Mouse (Mus musculus) ovary, postnatal 14 days (tissue): Measurements from ENCODE around the gene Ing5.
A peak's percentile ranks its signal among the peaks of the same experiment; 100 is the strongest.
"Not testable (repeated sequence)": the region's sequence is repeated elsewhere in the genome, so short reads cannot be mapped to it uniquely, and the experiment has no call there.

Experiments used
- DNase-seq: peaks from one replicate; pipeline ENCODE4 v3.0.0; 2022; ENCODE audit warnings: low spot score

The Ing5 gene

DNA sequence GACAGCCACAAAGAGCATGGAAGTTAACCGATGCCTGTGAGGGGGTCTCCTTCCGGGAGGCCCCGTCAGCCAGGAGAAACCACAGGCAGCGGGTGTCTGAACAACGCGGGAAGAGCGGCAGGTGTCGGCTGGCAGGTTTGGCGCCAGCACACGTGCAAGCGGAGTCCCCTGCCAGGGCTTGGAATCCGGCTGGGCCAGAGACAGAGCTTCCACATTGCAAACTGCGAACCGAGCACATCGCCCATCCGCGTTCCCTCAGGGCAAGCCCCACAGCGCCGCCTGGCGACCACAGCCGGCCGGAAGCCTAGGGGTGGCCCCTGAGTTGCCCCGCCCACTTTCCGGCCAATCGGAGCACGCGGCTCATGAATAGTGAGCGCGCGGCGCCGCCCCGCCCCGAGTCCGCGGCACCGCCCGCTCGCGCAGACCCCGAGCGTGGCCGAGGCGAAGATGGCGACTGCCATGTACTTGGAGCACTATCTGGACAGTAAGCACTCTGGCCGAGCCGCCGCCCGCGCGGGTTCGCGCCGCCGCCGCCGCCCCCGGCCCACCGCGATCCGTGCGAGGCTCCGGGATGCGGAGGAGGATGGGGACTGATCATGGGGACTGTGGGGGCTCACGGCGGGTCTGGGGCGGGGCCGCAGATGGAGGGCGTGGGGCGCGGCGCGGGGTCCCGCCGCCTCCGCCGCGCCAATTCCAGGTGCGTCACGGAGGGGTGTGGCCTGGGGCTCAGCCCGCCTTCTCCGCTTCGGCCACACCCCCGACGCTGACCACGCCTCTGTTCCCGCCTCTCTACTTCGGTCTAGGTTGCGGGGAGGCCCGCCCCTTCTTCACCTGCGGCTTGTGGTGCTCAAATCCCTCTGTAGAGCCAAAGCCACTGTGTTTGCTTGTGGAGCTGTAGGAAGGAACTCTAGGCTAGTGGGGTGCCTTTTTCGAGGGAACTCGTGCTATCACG lies at the start of gene Ing5:
TSS of gene Ing5 (plus strand) at position 410 of the 952 bp plus-strand sequence.
- DNase-seq, result peak; percentile 100

GRCm38 (mm10) chr1:93754573-93755290 lies 49.0 kb upstream of the Ing5 start, which contains the start of gene Thap4:
Thap4 (minus strand) TSS chr1:93754864.
- DNase-seq, result peak; percentile 91

DNA sequence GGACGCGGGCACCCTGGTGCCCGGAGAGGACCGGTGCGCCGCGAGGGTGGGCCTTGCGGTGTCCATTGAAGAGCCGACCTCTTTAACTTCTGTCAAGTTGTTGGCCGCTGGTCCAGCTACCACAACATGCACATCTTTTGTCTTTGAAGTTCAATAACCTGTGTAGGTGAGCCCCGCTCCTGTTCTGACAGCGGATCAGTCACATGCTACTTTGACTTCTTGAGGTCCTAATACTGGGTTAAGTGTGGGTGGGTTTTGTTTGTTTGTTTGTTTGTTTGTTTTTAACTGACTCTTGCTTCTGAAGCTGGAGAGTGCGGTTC lies 48.5 kb upstream of the Ing5 start:
- no peak for DNase-seq

DNA sequence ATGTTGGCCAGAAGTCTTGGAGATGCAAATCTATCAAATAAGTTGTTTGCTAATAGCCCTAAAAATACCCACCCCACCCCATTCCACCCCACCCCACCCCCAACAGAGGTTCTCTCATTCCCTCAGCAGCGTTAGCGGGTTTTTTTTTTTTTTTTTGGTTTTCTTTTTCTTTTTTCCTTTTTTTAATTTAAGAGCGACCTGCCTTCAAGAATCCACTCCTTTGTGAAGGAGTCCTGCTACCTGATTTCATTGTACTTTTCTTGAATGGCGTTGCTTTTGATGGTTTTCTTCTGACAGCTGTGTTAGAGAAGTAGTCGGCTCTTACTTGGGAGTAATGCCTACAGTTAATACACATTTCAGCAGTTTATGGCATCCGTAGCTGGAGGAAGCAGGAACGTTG lies 48.1 kb upstream of the Ing5 start:
- DNase-seq, result no peak

GRCm38 (mm10) chr1:93756154-93756553 lies 47.6 kb upstream of the Ing5 start:
- no peak for DNase-seq

DNA sequence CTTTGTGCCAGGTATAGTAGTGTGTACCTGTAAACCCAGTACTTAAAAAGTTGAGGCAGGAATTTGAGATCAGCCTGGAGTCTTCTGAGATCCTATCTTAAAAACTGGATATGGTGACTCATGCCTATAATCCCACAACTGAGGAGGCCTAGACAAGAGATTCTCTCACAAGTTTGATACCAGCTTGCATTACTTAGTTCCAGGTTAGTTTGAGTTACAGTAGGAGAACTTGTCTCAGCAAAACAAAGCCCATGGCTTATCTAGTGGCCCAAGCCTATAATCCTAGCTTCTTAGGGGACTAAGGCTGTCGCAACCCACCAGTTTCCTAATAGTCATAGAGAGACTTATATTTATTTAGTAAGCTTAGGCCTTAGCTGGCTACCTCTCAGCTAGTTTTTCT lies 43.7 kb upstream of the Ing5 start:
- no peak for DNase-seq

DNA sequence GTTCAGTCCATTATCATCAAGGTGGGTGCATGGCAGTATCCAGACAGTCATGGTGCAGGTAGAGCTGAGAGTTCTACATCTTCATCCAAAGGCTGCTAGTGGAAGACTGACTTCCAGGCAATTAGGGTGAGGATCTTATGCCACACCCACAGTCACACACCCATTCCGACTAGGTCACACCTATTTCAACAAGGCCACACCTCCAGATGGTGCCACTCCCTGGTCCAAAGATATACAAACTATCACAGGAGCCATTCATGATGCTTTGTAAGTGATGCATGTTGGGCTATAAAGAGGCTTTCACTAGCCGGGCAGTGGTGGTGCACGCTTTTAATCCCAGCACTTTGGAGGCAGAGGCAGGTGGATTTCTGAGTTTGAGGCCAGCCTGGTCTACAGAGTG lies 40.2 kb upstream of the Ing5 start:
- DNase-seq, result not testable (repeated sequence)

GRCm38 (mm10) chr1:93764871-93765591 lies 38.7 kb upstream of the Ing5 start:
- DNase-seq, result no peak

- DNase-seq, result no peak
These were observed 36.2 kb upstream of the Ing5 start for GRCm38 (mm10) chr1:93767600-93767999.

DNA sequence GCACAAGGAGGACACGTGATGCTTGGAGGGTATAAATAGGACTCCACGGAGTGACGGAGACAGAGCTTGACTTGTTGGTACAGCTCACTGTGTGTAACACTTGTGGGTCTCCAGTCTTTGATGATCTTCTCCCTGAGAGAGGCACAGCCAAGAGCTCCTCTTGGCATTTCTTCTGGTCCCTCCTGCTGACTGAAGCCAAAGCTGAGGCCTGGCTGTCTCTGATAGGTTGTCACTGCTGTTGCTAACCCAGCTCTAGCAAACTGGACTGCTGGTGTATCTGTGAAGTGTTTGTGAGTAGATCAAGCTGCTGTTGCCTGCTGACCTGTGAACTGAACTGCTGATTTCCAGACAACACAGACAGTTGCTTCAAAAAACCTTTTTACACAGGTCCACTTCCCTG lies 33.9 kb upstream of the Ing5 start:
- no peak for DNase-seq

GRCm38 (mm10) chr1:93776686-93777085 lies 27.1 kb upstream of the Ing5 start:
- DNase-seq, result no peak

DNA sequence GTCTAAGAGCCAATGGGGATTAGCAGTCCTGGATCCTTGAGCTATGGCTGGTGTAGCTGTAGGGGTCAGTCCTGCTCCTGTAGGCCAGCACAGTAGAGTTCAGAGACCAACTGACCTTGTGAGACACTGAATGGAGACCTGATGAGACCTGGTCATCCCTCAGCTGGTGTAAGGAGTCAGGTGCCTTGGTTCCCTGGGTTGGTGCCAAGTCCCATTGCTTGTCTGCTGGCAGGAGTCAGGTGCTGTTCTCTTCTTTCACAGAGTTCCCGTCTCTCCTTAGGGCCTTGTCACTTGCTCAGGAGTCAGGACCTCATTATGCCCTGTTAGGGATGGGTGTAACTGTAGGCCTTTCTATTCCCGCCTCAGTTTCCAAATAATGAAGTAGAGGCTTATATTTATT lies 16.9 kb upstream of the Ing5 start:
- no peak for DNase-seq

DNA sequence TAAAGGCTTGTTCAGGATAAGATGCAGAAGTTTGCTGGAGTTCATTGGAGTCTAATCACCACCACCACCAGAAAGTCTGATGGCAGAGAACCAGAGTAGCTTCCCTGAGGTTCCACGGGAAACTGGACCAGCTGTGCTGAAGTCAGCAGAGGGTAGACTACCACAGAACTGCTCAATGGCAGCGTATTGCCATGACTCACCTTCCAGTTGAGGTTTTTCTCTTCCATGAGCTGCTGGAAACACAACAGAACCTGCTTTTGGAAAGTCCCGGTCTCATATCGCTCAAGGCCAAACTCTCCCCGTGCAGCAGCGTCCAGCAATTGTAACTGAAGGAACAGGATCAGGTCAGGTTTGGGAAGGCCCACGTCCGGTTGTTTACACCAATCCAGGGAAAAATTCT lies 9.2 kb upstream of the Ing5 start:
- no peak for DNase-seq

GRCm38 (mm10) chr1:93795886-93796285 lies 7.9 kb upstream of the Ing5 start:
- DNase-seq, result no peak

DNA sequence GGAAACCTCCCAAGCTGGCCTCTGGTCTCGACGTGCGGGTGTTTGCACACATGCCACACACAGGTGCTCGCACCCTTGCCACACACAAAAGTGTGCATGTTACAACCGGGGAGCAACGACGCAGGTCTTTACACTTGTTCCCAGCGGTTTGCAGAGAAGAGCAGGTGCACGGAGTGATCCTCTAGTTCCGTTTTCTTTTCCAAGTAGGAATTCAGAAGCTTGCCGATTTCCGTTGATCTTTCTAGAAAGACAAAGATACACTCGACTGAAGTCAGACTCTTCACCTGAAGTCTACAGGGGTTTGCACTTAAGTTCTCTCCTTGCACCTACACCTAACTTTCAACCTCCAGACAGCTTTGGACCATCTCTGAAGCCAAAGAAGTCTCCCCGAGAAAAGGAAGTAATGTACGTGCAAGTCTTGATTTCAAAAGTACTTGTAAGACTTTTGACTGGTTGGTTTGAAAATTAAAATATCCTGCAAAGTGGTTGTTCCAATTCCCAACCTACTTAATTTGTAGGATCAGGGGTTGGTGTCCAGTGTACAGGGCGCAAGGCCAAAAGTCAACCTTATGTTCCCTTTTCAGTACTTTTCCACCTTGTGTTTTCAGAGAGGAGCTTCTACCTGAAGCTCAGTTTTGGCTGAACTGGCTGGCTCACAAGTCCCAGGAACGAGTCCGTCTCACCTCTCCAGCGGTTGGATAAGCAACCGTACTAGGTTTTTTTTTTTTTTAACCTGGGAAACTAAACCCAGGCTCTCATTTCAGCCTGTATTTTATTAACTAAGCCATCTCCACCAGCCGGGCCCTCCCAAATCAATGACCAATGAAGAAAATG lies 2.9 kb upstream of the Ing5 start:
- DNase-seq, result no peak

- peak; percentile 84 for DNase-seq
These were observed 2.0 kb upstream of the Ing5 start, which contains the start of gene Dtymk for GRCm38 (mm10) chr1:93801741-93802238. Dtymk (minus strand) TSS chr1:93801934.

- DNase-seq, result no peak
These were observed 994 bp upstream of the Ing5 start for GRCm38 (mm10) chr1:93802771-93803170.

- no peak for DNase-seq
These were observed 1.1 kb downstream of the Ing5 start for GRCm38 (mm10) chr1:93804818-93805217.

DNA sequence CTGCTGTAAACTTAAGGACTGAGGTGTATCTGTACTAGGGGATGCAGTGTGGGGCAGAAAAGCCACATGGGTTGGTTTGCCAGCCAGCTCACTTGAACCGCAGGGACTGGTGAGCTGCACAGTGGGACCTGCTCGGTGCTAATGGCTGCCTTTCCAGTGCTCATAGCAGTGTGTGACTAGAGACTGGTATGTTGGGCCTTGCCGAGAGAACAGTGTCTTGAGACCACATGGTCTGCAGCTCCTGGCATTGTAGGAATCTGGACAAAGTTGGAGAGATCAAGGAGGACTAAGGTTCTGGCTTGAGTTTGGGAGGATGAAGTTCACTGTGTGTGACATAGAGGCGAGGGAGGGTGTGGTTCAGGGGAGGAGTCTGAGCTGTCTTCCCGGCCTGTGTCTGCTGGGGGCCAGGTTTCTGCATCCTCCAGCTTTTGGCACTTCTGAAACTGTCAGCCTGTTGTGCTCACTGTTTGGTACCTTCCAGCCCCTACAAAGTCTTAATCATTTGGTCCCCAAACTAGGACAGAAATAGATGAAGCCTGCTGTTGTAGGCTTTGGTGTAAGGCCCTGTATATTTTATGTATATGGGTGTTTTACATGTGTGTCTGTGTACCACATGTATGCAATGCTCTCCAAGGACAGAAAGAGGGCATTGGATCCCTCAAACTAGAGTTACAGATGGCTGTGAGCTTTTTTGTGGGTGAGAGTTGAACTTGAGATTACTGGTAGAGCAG lies 1.6 kb downstream of the Ing5 start:
- no peak for DNase-seq

GRCm38 (mm10) chr1:93808871-93809270 lies 5.1 kb downstream of the Ing5 start:
- DNase-seq, result no peak

- DNase-seq, result no peak
These were observed 6.2 kb downstream of the Ing5 start for GRCm38 (mm10) chr1:93810011-93810410.
